Mouse (Mus musculus) stomach, embryonic 16.5 days (tissue): ENCODE results near the gene Pdik1l. TPM values are rescaled to one million over a fixed set of nuclear protein-coding genes. Genes with fewer than 3 reads are reported as not detected.

Experiments used
- ATAC-seq: fragments of 200-750 bp; cut with Nextera tagmentation; 2 replicates; pipeline ENCODE4 v1.8.0; 2017; ENCODE audit warnings: moderate number of reproducible peaks, moderate TSS enrichment; ENCODE audit not compliant: insufficient read depth, low FRiP score
- H3K27ac ChIP-seq: fragments of 300-500 bp; sonication (generic); 2 replicates; pipeline ENCODE4 v1.5.1; 2014; ENCODE audit warnings: low read length
- H3K27me3 ChIP-seq: fragments of 300-500 bp; sonication (generic); 2 replicates; pipeline ENCODE4 v1.6.1; 2014; ENCODE audit warnings: low read length, control low read depth, mixed read lengths; ENCODE audit not compliant: control insufficient read depth, insufficient read depth
- H3K36me3 ChIP-seq: fragments of 300-500 bp; sonication (generic); 2 replicates; pipeline ENCODE4 v1.6.1; 2014; ENCODE audit warnings: low read length; ENCODE audit not compliant: control insufficient read depth, insufficient read depth
- H3K4me1 ChIP-seq: fragments of 300-500 bp; sonication (generic); 2 replicates; pipeline ENCODE4 v1.6.1; 2014; ENCODE audit warnings: low read length, control low read depth, mixed read lengths; ENCODE audit not compliant: control insufficient read depth, insufficient read depth
- H3K4me2 ChIP-seq: fragments of 300-500 bp; sonication (generic); 2 replicates; pipeline ENCODE4 v1.6.1; 2014; ENCODE audit warnings: low read depth, low read length, mixed read lengths
- H3K4me3 ChIP-seq: fragments of 300-500 bp; sonication (generic); replicated peaks from 2 replicates; pipeline ENCODE4 v1.5.1; 2014; ENCODE audit warnings: mild to moderate bottlenecking, low read length
- H3K9ac ChIP-seq: fragments of 300-500 bp; sonication (generic); 2 replicates; pipeline ENCODE4 v1.6.1; 2014; ENCODE audit warnings: low read length
- H3K9me3 ChIP-seq: fragments of 300-500 bp; sonication (generic); replicated peaks from 2 replicates; pipeline ENCODE4 v1.6.1; 2016; ENCODE audit warnings: low read length, control low read depth; ENCODE audit not compliant: control insufficient read depth
- WGBS: fragments of 180-500 bp; shearing (Covaris S2); extraction: QIAGEN DNeasy Blood & Tissue Kit; methylation state at CpG from one replicate; pipeline ENCODE4 v1.1.7; 2014; 5-methylcytosine and 5-hydroxymethylcytosine counted together
- polyA plus RNA-seq: library from polyadenylated mRNA; unstranded; fragments of >200 nt; fragmentation: Nextera tagmentation; extraction: Ambion mirVana; gene quantifications from 2 replicates; pipeline ENCODE4 v1.2.1, GENCODE M21; 2015

The Pdik1l gene
- polyA plus RNA-seq, 1 experiment from 2014 or later: 17.7 TPM

GRCm38 (mm10) chr4:134293692-134294163 lies 6.0 kb upstream of the Pdik1l start:
- Histone ChIP-seq H3K4me2 (no peak overlapping the region), H3K36me3 (no peaks in the 10 kb centered on the region), H3K9ac (no peak overlapping the region), H3K27ac (no peak overlapping the region), H3K4me3 (no peak overlapping the region), H3K4me1 (peaks cover 2% of the 10 kb centered on the region; the same call in 1 of the 2 replicates), H3K27me3 (peaks cover 4% of the 10 kb centered on the region; the same call in 1 of the 2 replicates), H3K9me3 (0 out of 2 replicates have a peak, but pooled peaks cover 2% of the 10 kb centered on the region)
- 49% methylated on average over 9 of the region's 9 CpGs for WGBS
- no peak for ATAC-seq

GRCm38 (mm10) chr4:134293061-134293691 lies 5.5 kb upstream of the Pdik1l start:
- no peak for ATAC-seq
- Histone ChIP-seq H3K27me3 (peaks cover 4% of the 10 kb centered on the region; the same call in 1 of the 2 replicates), H3K4me1 (peaks cover 7% of the 10 kb centered on the region), H3K36me3 (no peaks in the 10 kb centered on the region), H3K9me3 (0 out of 2 replicates have a peak, but pooled peaks cover 2% of the 10 kb centered on the region), H3K4me3 (no peak overlapping the region), H3K9ac (no peak overlapping the region), H3K27ac (no peak overlapping the region), H3K4me2 (no peak overlapping the region)
- WGBS: 65% methylated on average over 18 of the region's 18 CpGs

GRCm38 (mm10) chr4:134292067-134292466 lies 4.4 kb upstream of the Pdik1l start:
- peaks cover 10% of the 10 kb centered on the region for H3K4me1 ChIP-seq
- H3K9ac ChIP-seq: no peak overlapping the region
- no peak overlapping the region for H3K4me2 ChIP-seq
- no peak overlapping the region for H3K27ac ChIP-seq
- H3K9me3 ChIP-seq: 0 out of 2 replicates have a peak, but pooled peaks cover 2% of the 10 kb centered on the region
- H3K36me3 ChIP-seq: no peaks in the 10 kb centered on the region
- peaks cover 4% of the 10 kb centered on the region; the same call in 1 of the 2 replicates for H3K27me3 ChIP-seq
- no peak overlapping the region for H3K4me3 ChIP-seq
- WGBS: 19% methylated on average over 7 of the region's 7 CpGs
- no peak for ATAC-seq

GRCm38 (mm10) chr4:134288397-134289256 lies 932 bp upstream of the Pdik1l start:
- peaks cover 19% of the 10 kb centered on the region for H3K4me1 ChIP-seq
- H3K4me3 ChIP-seq: peak overlapping the region; percentile 99
- peaks cover 4% of the 10 kb centered on the region; the same call in 1 of the 2 replicates for H3K27me3 ChIP-seq
- WGBS: 18% methylated on average over 11 of the region's 11 CpGs
- no peaks in the 10 kb centered on the region for H3K36me3 ChIP-seq
- no peak for ATAC-seq
- peak overlapping the region; percentile 84 for H3K4me2 ChIP-seq
- peak overlapping the region; percentile 98 for H3K9ac ChIP-seq
- no peaks in the 10 kb centered on the region for H3K9me3 ChIP-seq
- peak overlapping the region; percentile 100 for H3K27ac ChIP-seq

GRCm38 (mm10) chr4:134287168-134287564 lies 529 bp downstream of the Pdik1l start:
- Histone ChIP-seq H3K36me3 (no peaks in the 10 kb centered on the region), H3K4me3 (peak overlapping the region; percentile 99), H3K27me3 (no peaks in the 10 kb centered on the region), H3K4me1 (peaks cover 19% of the 10 kb centered on the region), H3K27ac (peak overlapping the region; percentile 100), H3K9me3 (no peaks in the 10 kb centered on the region), H3K4me2 (peak overlapping the region; percentile 94), H3K9ac (peak overlapping the region; percentile 99)
- ATAC-seq: peak; percentile 91
- under 1% methylated on average over 58 of the region's 59 CpGs for WGBS

- peak overlapping the region; percentile 94 for H3K4me2 ChIP-seq
- WGBS: under 1% methylated on average over 59 of the region's 59 CpGs
- peak overlapping the region; percentile 91 for H3K27ac ChIP-seq
- H3K9ac ChIP-seq: peak overlapping the region; percentile 99
- H3K4me3 ChIP-seq: peak overlapping the region; percentile 99
- no peaks in the 10 kb centered on the region for H3K9me3 ChIP-seq
- peaks cover 19% of the 10 kb centered on the region for H3K4me1 ChIP-seq
- H3K27me3 ChIP-seq: no peaks in the 10 kb centered on the region
- H3K36me3 ChIP-seq: 0 out of 2 replicates have a peak, but pooled peaks cover 2% of the 10 kb centered on the region
- peak; percentile 39 for ATAC-seq
Observed at GRCm38 (mm10) chr4:134286226-134287167, 1.2 kb downstream of the Pdik1l start.

- no peak overlapping the region for H3K4me3 ChIP-seq
- H3K9me3 ChIP-seq: no peaks in the 10 kb centered on the region
- H3K27ac ChIP-seq: no peak overlapping the region
- no peaks in the 10 kb centered on the region for H3K27me3 ChIP-seq
- H3K36me3 ChIP-seq: 0 out of 2 replicates have a peak, but pooled peaks cover 2% of the 10 kb centered on the region
- WGBS: 81% methylated on average over 2 of the region's 2 CpGs
- H3K4me1 ChIP-seq: peaks cover 19% of the 10 kb centered on the region
- H3K4me2 ChIP-seq: no peak overlapping the region
- no peak for ATAC-seq
- no peak overlapping the region for H3K9ac ChIP-seq
Observed at GRCm38 (mm10) chr4:134284942-134285341, 2.8 kb downstream of the Pdik1l start.
